Mouse (Mus musculus) liver, embryonic 14.5 days (tissue): ENCODE data around the gene Cd248. TPM values are rescaled to one million over a fixed set of nuclear protein-coding genes. Genes with fewer than 3 reads are reported as not detected.

ENCODE experiments used
- ATAC-seq: fragments of 200-750 bp; cut with Nextera tagmentation; 2 replicates; pipeline ENCODE4 v1.8.0; 2017; ENCODE audit warnings: moderate number of reproducible peaks, mild to moderate bottlenecking, moderate library complexity; ENCODE audit not compliant: insufficient read depth
- DNase-seq, 3 experiments: peaks; one replicate each; pipeline ENCODE4 v3.0.0-alpha.2; 2012 to 2013; ENCODE audit warnings: low read depth in 3 of 3, low spot score in 3 of 3
- H3K27ac ChIP-seq: fragments of 300-500 bp; sonication (generic); 2 replicates; pipeline ENCODE4 v1.5.1; 2014; ENCODE audit warnings: moderate library complexity, mild to moderate bottlenecking, control low read depth, inconsistent platforms
- H3K27me3 ChIP-seq: fragments of 300-500 bp; sonication (generic); 2 replicates; pipeline ENCODE4 v1.6.1; 2014; ENCODE audit warnings: mild to moderate bottlenecking, low read length, moderate library complexity; ENCODE audit not compliant: control insufficient read depth, insufficient read depth
- H3K36me3 ChIP-seq: fragments of 300-500 bp; sonication (generic); replicated peaks from 2 replicates; pipeline ENCODE4 v1.6.1; 2014; ENCODE audit warnings: low read depth; ENCODE audit not compliant: control insufficient read depth, insufficient read depth
- H3K4me1 ChIP-seq, 2 experiments: fragments of 200-500 bp in 1 of 2; fragments of 300-500 bp in 1 of 2; sonication (generic) in 1 of 2; replicated peaks; 2 replicates each; pipeline ENCODE4 v1.6.1; 2012 to 2014; ENCODE audit warnings: antibody characterized with exemption in 1 of 2, inconsistent platforms in 1 of 2, low read length in 1 of 2; ENCODE audit not compliant: control insufficient read depth in 2 of 2, insufficient read depth in 2 of 2
- H3K4me2 ChIP-seq: fragments of 300-500 bp; sonication (generic); 2 replicates; pipeline ENCODE4 v1.6.1; 2014; ENCODE audit warnings: low read depth, mild to moderate bottlenecking, control low read depth, moderate library complexity
- H3K4me3 ChIP-seq, 2 experiments: fragments of 200-500 bp in 1 of 2; fragments of 300-500 bp in 1 of 2; sonication (generic) in 1 of 2; 2 replicates each; pipeline ENCODE4 v1.5.1; 2012 to 2014; ENCODE audit warnings: low read depth in 2 of 2, low read length in 2 of 2, mild to moderate bottlenecking in 2 of 2, control low read depth in 1 of 2, inconsistent platforms in 1 of 2, moderate library complexity in 1 of 2; ENCODE audit not compliant: insufficient read depth in 1 of 2
- H3K9ac ChIP-seq: fragments of 300-500 bp; sonication (generic); replicated peaks from 2 replicates; pipeline ENCODE4 v1.6.1; 2014; ENCODE audit warnings: mild to moderate bottlenecking, control low read depth, moderate library complexity
- H3K9me3 ChIP-seq: fragments of 300-500 bp; sonication (generic); 2 replicates; pipeline ENCODE4 v1.6.1; 2016; ENCODE audit warnings: low read length, mixed read lengths; ENCODE audit not compliant: control insufficient read depth
- CTCF ChIP-seq: IDR thresholded peaks from 2 replicates; pipeline ENCODE4 v1.5.1; 2016; ENCODE audit warnings: antibody characterized with exemption, low read depth, control low read depth
- EP300 ChIP-seq: IDR thresholded peaks from 2 replicates; pipeline ENCODE4 v1.6.1; 2016; ENCODE audit warnings: antibody characterized with exemption, low read depth
- WGBS: fragments of 180-500 bp; shearing (Covaris S2); extraction: QIAGEN DNeasy Blood & Tissue Kit; methylation state at CpG from one replicate; pipeline ENCODE4 v1.1.7; 2014; ENCODE audit not compliant: insufficient replicate concordance; 5-methylcytosine and 5-hydroxymethylcytosine counted together
- polyA plus RNA-seq, 2 experiments: library from polyadenylated mRNA; depleted of rRNA in 1 of 2; stranded (reverse) in 1 of 2; unstranded in 1 of 2; fragments of >200 nt; fragmentation: Nextera tagmentation in 1 of 2; extraction: Ambion mirVana in 1 of 2; gene quantifications; 2 replicates each; pipeline versions ENCODE4 v1.2.1 to v1.2.3; 2012 to 2014

The Cd248 gene
- polyA plus RNA-seq, 2 experiments: 2.0 to 2.8 TPM

GRCm38 (mm10) chr19:5071545-5072369 is 3.9 kb downstream of the Cd248 start:
- peak; percentile 75 for ATAC-seq
- Histone ChIP-seq H3K27me3 (peaks cover 16% of the 10 kb centered on the region), H3K9me3 (no peaks in the 10 kb centered on the region), H3K9ac (peak overlapping the region; percentile 49), H3K27ac (no peak overlapping the region), H3K4me3 (peak overlapping the region; percentile 55 to 60), H3K36me3 (no peaks in the 10 kb centered on the region), H3K4me1 (peaks cover 29 to 30% of the 10 kb centered on the region in 2 experiments), H3K4me2 (peak overlapping the region; percentile 77)
- peak; percentile 79 to 82 (median 80) for DNase-seq
- 4% methylated on average over 40 of the region's 40 CpGs for WGBS
- TF ChIP-seq CTCF (0 out of 2 replicates have a peak, but pooled peaks have one; percentile 2), EP300 (no peak)

- no peaks in the 10 kb centered on the region for H3K36me3 ChIP-seq
- peaks cover 21 to 23% of the 10 kb centered on the region in 2 experiments for H3K4me1 ChIP-seq
- H3K9ac ChIP-seq: no peak overlapping the region
- DNase-seq: no peak
- no peak for TF ChIP-seq CTCF
- TF ChIP-seq EP300: no peak
- H3K9me3 ChIP-seq: no peaks in the 10 kb centered on the region
- H3K4me2 ChIP-seq: peak overlapping the region; percentile 77
- H3K27ac ChIP-seq: no peak overlapping the region
- WGBS: 3% methylated on average over 20 of the region's 20 CpGs
- peak overlapping the region; percentile 55 to 60 for H3K4me3 ChIP-seq
- peak; percentile 33; the same call in 1 of the 2 replicates for ATAC-seq
- H3K27me3 ChIP-seq: peaks cover 16% of the 10 kb centered on the region
Observed at GRCm38 (mm10) chr19:5072389-5073019, 4.6 kb downstream of the Cd248 start.

GRCm38 (mm10) chr19:5073028-5073427 is 5.2 kb downstream of the Cd248 start:
- H3K27ac ChIP-seq: no peak overlapping the region
- TF ChIP-seq CTCF (peak; percentile 75), EP300 (no peak)
- peak overlapping the region; percentile 77 for H3K4me2 ChIP-seq
- H3K9ac ChIP-seq: no peak overlapping the region
- peaks cover 16 to 22% of the 10 kb centered on the region in 2 experiments for H3K4me1 ChIP-seq
- ATAC-seq: 0 out of 2 replicates have a peak, but pooled peaks have one; percentile 34
- no peaks in the 10 kb centered on the region for H3K36me3 ChIP-seq
- peak overlapping the region; percentile 55 to 60 for H3K4me3 ChIP-seq
- no peaks in the 10 kb centered on the region for H3K9me3 ChIP-seq
- peak in 1 of 3 experiments; percentile 47 for DNase-seq
- H3K27me3 ChIP-seq: peaks cover 13% of the 10 kb centered on the region
- WGBS: 1% methylated on average over 15 of the region's 15 CpGs

- H3K4me2 ChIP-seq: no peak overlapping the region
- DNase-seq (no peak), ATAC-seq (no peak)
- no peak overlapping the region for H3K9ac ChIP-seq
- H3K9me3 ChIP-seq: no peaks in the 10 kb centered on the region
- TF ChIP-seq EP300: no peak
- no peak for TF ChIP-seq CTCF
- H3K27me3 ChIP-seq: peaks cover 8% of the 10 kb centered on the region
- H3K27ac ChIP-seq: no peak overlapping the region
- no peaks in the 10 kb centered on the region for H3K36me3 ChIP-seq
- H3K4me1 ChIP-seq: peaks cover 15 to 19% of the 10 kb centered on the region in 2 experiments; a peak in 3 of 4 replicates
- no peak overlapping the region for H3K4me3 ChIP-seq
- WGBS: 29% methylated on average over 5 of the region's 5 CpGs
Observed at GRCm38 (mm10) chr19:5073518-5073917, 5.6 kb downstream of the Cd248 start.

- H3K4me3 ChIP-seq: no peak overlapping the region
- DNase-seq (no peak), ATAC-seq (no peak)
- no peaks in the 10 kb centered on the region for H3K36me3 ChIP-seq
- TF ChIP-seq CTCF (no peak), EP300 (no peak)
- H3K9me3 ChIP-seq: no peaks in the 10 kb centered on the region
- H3K4me2 ChIP-seq: no peak overlapping the region
- H3K27me3 ChIP-seq: peaks cover 44% of the 10 kb centered on the region
- no peak overlapping the region for H3K27ac ChIP-seq
- H3K4me1 ChIP-seq: no peaks in the 10 kb centered on the region
- H3K9ac ChIP-seq: no peak overlapping the region
- WGBS: 67% methylated on average over 1 of the region's 1 CpGs
Observed at GRCm38 (mm10) chr19:5079279-5079678, 11.4 kb downstream of the Cd248 start.
